ENCODE assay signal across 17 mouse cellular contexts in the genomic region with DNA sequence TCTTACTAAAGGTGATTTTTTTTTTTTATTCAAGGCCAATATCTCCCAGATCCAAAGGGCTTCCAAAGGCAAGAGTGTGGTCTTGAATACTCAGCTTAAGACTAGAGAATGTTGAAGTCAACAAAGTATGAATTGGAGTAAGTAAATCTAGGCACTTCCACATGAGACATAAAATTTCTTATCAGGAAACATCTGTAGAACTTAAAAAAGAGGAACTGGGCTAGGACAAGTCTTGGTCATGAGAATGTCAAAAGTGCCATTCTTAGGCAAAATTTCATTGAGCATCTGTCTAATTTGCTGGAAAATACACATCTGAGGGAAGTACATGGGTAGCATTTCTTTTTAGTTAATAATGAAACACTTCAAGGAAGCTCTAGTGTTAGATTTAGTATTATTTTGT.
"Had no signal": no experiment of that assay in that cellular context is flagged by ENCODE, and none has a peak within 500 bp of the region (broad histone marks: within the 10 kb centered on the region; RNA-seq: fewer than 3 reads in every experiment).

No protein-coding gene starts in this region.

- H3K4me3 ChIP-seq: megakaryocyte, embryonic 14.5 days; midbrain, embryonic 12.5 days; myocyte; neural tube, embryonic 13.5 days; neural tube, embryonic 15.5 days had no signal

- H3K4me1 ChIP-seq: megakaryocyte, embryonic 14.5 days; midbrain, embryonic 12.5 days; neural tube, embryonic 13.5 days; neural tube, embryonic 15.5 days had no signal

- ATAC-seq: midbrain, embryonic 16.5 days had no signal

- H3K27me3 ChIP-seq: megakaryocyte, embryonic 14.5 days; midbrain, embryonic 12.5 days; neural tube, embryonic 13.5 days; neural tube, embryonic 15.5 days had no signal

- H3K36me3 ChIP-seq: midbrain, embryonic 12.5 days; neural tube, embryonic 13.5 days; neural tube, embryonic 15.5 days had no signal

- H3K27ac ChIP-seq: midbrain, embryonic 12.5 days; neural tube, embryonic 13.5 days; neural tube, embryonic 15.5 days had no signal

- DNase-seq: lung, adult 18-20 months; lung, embryonic 14.5 days; lung, postnatal 10 days; lung, postnatal 4 days; midbrain, embryonic 14.5 days; right cerebral cortex, postnatal 25 days; right cerebral cortex, postnatal 4 days; spleen, adult 18-20 months; thymus, adult 18-20 months; thymus, postnatal 14 days; thymus, postnatal 36 days had no signal

- H3K9me3 ChIP-seq: megakaryocyte, embryonic 14.5 days; midbrain, embryonic 12.5 days; neural tube, embryonic 13.5 days; neural tube, embryonic 15.5 days had no signal
